Mouse (Mus musculus) heart, embryonic 14.5 days (tissue): ENCODE data around the gene Gsdme. TPM values are rescaled to one million over a fixed set of nuclear protein-coding genes. Genes with fewer than 3 reads are reported as not detected.

Experiments
- ATAC-seq: fragments of 200-750 bp; cut with Nextera tagmentation; 2 replicates; pipeline ENCODE4 v1.8.0; 2017; ENCODE audit warnings: low read depth, moderate TSS enrichment; ENCODE audit not compliant: insufficient number of reproducible peaks, insufficient read depth, low FRiP score
- H3K27ac ChIP-seq, 2 experiments: fragments of 200-500 bp in 1 of 2; fragments of 300-500 bp in 1 of 2; sonication (generic) in 1 of 2; replicated peaks in 1 of 2; 2 replicates each; pipeline ENCODE4 v1.5.1; 2012 to 2014; ENCODE audit warnings: low read depth in 2 of 2, low read length in 2 of 2, control low read depth in 1 of 2, mild to moderate bottlenecking in 1 of 2, mixed read lengths in 1 of 2; ENCODE audit not compliant: control insufficient read depth in 1 of 2, insufficient read depth in 1 of 2
- H3K27me3 ChIP-seq: fragments of 300-500 bp; sonication (generic); 2 replicates; pipeline ENCODE4 v1.6.1; 2014; ENCODE audit warnings: mild to moderate bottlenecking, low read length, control low read depth; ENCODE audit not compliant: control insufficient read depth, insufficient read depth
- H3K36me3 ChIP-seq: fragments of 300-500 bp; sonication (generic); 2 replicates; pipeline ENCODE4 v1.6.1; 2014; ENCODE audit warnings: mild to moderate bottlenecking, control low read depth, low read length, mixed read lengths; ENCODE audit not compliant: control insufficient read depth, insufficient read depth
- H3K4me1 ChIP-seq, 2 experiments: fragments of 200-500 bp in 1 of 2; fragments of 300-500 bp in 1 of 2; sonication (generic) in 1 of 2; 2 replicates each; pipeline ENCODE4 v1.6.1; 2012 to 2014; ENCODE audit warnings: low read length in 2 of 2, control low read depth in 1 of 2, mixed read lengths in 1 of 2; ENCODE audit not compliant: control insufficient read depth in 2 of 2, insufficient read depth in 2 of 2
- H3K4me2 ChIP-seq: fragments of 300-500 bp; sonication (generic); 2 replicates; pipeline ENCODE4 v1.6.1; 2014; ENCODE audit warnings: mild to moderate bottlenecking, low read length
- H3K4me3 ChIP-seq, 2 experiments: fragments of 200-500 bp in 1 of 2; fragments of 300-500 bp in 1 of 2; sonication (generic) in 1 of 2; 2 replicates each; pipeline ENCODE4 v1.5.1; 2012 to 2014; ENCODE audit warnings: low read length in 2 of 2, mild to moderate bottlenecking in 2 of 2, control low read depth in 1 of 2, low read depth in 1 of 2, moderate library complexity in 1 of 2; ENCODE audit not compliant: control insufficient read depth in 1 of 2, insufficient read depth in 1 of 2
- H3K9ac ChIP-seq: fragments of 300-500 bp; sonication (generic); 2 replicates; pipeline ENCODE4 v1.6.1; 2014; ENCODE audit warnings: mild to moderate bottlenecking, low read length
- H3K9me3 ChIP-seq: fragments of 300-500 bp; sonication (generic); 2 replicates; pipeline ENCODE4 v1.6.1; 2016; ENCODE audit warnings: low read length, control low read depth; ENCODE audit not compliant: control insufficient read depth
- whole genome bisulfite sequencing: fragments of 180-500 bp; shearing (Covaris S2); extraction: QIAGEN DNeasy Blood & Tissue Kit; methylation state at CpG from one replicate; pipeline ENCODE4 v1.1.7; 2014; 5-methylcytosine and 5-hydroxymethylcytosine counted together
- polyA plus RNA-seq: library from polyadenylated mRNA; unstranded; fragments of >200 nt; fragmentation: Nextera tagmentation; extraction: Ambion mirVana; gene quantifications from 2 replicates; pipeline ENCODE4 v1.2.1, GENCODE M21; 2014

Gsdme gene
- polyA plus RNA-seq, 1 experiment from 2014 or later = 37.7 TPM

DNA sequence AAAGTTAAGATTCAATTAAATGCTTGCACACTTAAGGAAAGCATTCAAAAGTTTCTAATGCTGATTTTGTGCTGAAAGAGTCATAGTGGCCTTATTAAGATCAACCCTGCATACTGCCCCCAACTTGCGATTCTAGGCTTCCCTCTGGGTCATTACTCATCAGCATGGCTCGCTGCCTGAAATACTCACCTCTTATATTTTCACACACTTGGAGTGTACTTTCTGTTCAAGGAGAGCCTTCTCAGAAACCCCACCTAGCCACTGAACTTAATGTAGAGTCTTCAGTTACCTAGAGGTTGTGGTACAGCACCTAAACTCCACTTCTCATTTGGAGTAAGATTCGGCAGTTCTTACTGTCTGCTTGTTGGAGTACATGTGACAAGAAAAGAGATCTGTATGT is 72.1 kb downstream of the Gsdme start:
- ATAC-seq = no peak
- H3K9me3 ChIP-seq = no peaks in the 10 kb centered on the region
- no peaks in the 10 kb centered on the region for H3K27me3 ChIP-seq
- H3K27ac ChIP-seq = no peak overlapping the region
- H3K4me3 ChIP-seq = no peak overlapping the region
- no peak overlapping the region for H3K9ac ChIP-seq
- H3K4me1 ChIP-seq = peaks cover 0 to 24% of the 10 kb centered on the region in 2 experiments; a peak in 3 of 4 replicates
- WGBS = 88% methylated on average over 3 of the region's 3 CpGs
- H3K4me2 ChIP-seq = no peak overlapping the region
- H3K36me3 ChIP-seq = peaks cover 16% of the 10 kb centered on the region

GRCm38 (mm10) chr6:50189376-50189775 is 74.3 kb downstream of the Gsdme start:
- H3K4me2 ChIP-seq = 0 out of 2 replicates have a peak overlapping the region, but pooled peaks have one; percentile 7

GRCm38 (mm10) chr6:50187955-50188354 is 75.7 kb downstream of the Gsdme start:
- Histone ChIP-seq H3K4me2 (peak overlapping the region; percentile 55), H3K4me3 (no peak overlapping the region), H3K9me3 (no peaks in the 10 kb centered on the region), H3K4me1 (peaks cover 0 to 24% of the 10 kb centered on the region in 2 experiments; a peak in 3 of 4 replicates), H3K36me3 (peaks cover 37% of the 10 kb centered on the region), H3K9ac (no peak overlapping the region; the same call in 1 of the 2 replicates), H3K27ac (peak overlapping the region; percentile 74 to 77), H3K27me3 (no peaks in the 10 kb centered on the region)
- WGBS = 46% methylated on average over 4 of the region's 4 CpGs
- ATAC-seq = no peak

More at GRCm38 (mm10) chr6:50189376-50189775, 74.3 kb downstream of the Gsdme start:
- ATAC-seq = no peak
- H3K4me1 ChIP-seq = peaks cover 0 to 24% of the 10 kb centered on the region in 2 experiments; a peak in 3 of 4 replicates
- no peak overlapping the region for H3K9ac ChIP-seq
- no peaks in the 10 kb centered on the region for H3K9me3 ChIP-seq
- H3K4me3 ChIP-seq = no peak overlapping the region
- H3K27ac ChIP-seq = peak overlapping the region in 1 of 2 experiments; percentile 29; a peak in 2 of 4 replicates
- no peaks in the 10 kb centered on the region for H3K27me3 ChIP-seq
- H3K36me3 ChIP-seq = peaks cover 25% of the 10 kb centered on the region

- WGBS = 59% methylated on average over 4 of the region's 4 CpGs
- H3K27ac ChIP-seq = no peak overlapping the region
- no peak for ATAC-seq
Measured at GRCm38 (mm10) chr6:50180189-50180588, 83.5 kb downstream of the Gsdme start.

DNA sequence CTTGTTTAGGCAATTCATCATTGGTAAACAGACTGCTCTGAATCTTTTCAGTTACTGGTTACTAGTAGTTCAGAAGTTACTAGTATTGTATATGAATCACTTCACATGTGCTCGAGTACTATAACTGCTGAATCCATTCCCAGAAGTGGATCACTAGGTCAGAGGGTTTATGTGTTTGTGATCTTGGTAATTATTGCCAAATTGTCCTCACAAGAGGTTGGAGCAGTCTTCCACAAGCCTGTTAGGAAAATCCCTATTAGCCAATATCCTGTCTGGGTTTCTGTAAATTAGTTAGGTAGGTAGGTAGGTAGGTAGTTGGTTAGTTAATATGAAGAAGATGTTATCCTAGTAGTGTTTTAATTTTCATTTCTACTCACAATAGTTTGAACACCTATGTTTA is 87.9 kb downstream of the Gsdme start:
- H3K4me1 ChIP-seq = no peaks in the 10 kb centered on the region
- no peak for ATAC-seq
- H3K36me3 ChIP-seq = peaks cover 9% of the 10 kb centered on the region; the same call in 1 of the 2 replicates
- no peaks in the 10 kb centered on the region for H3K27me3 ChIP-seq
- no peak overlapping the region for H3K4me2 ChIP-seq
- 0 out of 2 replicates have a peak, but pooled peaks cover 2% of the 10 kb centered on the region for H3K9me3 ChIP-seq
- 87% methylated on average over 1 of the region's 1 CpGs for WGBS
- no peak overlapping the region for H3K9ac ChIP-seq
- no peak overlapping the region for H3K4me3 ChIP-seq
- no peak overlapping the region for H3K27ac ChIP-seq

More at GRCm38 (mm10) chr6:50180189-50180588, 83.5 kb downstream of the Gsdme start:
- Histone ChIP-seq H3K36me3 (peaks cover 37% of the 10 kb centered on the region), H3K9ac (no peak overlapping the region), H3K4me3 (no peak overlapping the region), H3K4me1 (no peaks in the 10 kb centered on the region), H3K9me3 (no peaks in the 10 kb centered on the region), H3K27me3 (no peaks in the 10 kb centered on the region), H3K4me2 (peak overlapping the region; percentile 28)

DNA sequence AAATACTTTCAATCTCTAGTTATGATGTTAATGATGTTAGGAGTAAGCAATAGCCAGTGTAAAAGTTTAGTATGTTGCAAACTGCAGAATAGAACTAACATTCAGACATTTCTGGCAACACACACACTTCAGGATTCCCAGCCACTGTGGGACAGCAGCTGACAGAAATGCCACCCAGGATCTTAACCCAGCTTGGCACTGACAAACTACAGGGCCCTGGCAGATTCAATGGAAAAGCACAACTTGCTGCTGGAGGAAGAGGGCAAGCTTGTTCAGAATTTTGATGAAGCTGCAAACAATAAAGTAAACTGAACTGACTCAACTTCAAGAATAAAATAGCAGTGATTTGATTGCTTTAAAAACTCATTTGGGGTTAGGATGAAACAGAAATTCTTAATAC is 93.9 kb downstream of the Gsdme start:
- no peaks in the 10 kb centered on the region for H3K27me3 ChIP-seq
- H3K27ac ChIP-seq = no peak overlapping the region
- 0 out of 2 replicates have a peak, but pooled peaks cover 7% of the 10 kb centered on the region for H3K36me3 ChIP-seq

GRCm38 (mm10) chr6:50168821-50169220 is 94.8 kb downstream of the Gsdme start:
- Histone ChIP-seq H3K9ac (no peak overlapping the region), H3K4me3 (no peak overlapping the region), H3K36me3 (0 out of 2 replicates have a peak, but pooled peaks cover 7% of the 10 kb centered on the region), H3K27ac (no peak overlapping the region), H3K27me3 (no peaks in the 10 kb centered on the region), H3K9me3 (0 out of 2 replicates have a peak, but pooled peaks cover 2% of the 10 kb centered on the region), H3K4me2 (no peak overlapping the region), H3K4me1 (no peaks in the 10 kb centered on the region)
- ATAC-seq = no peak
- WGBS = 95% methylated on average over 4 of the region's 4 CpGs

More for the DNA sequence above, 93.9 kb downstream of the Gsdme start:
- Histone ChIP-seq H3K4me3 (no peak overlapping the region), H3K9me3 (0 out of 2 replicates have a peak, but pooled peaks cover 2% of the 10 kb centered on the region), H3K4me2 (no peak overlapping the region), H3K9ac (no peak overlapping the region), H3K4me1 (no peaks in the 10 kb centered on the region)
- no peak for ATAC-seq

- H3K27ac ChIP-seq = no peak overlapping the region
- H3K9ac ChIP-seq = no peak overlapping the region
- H3K9me3 ChIP-seq = no peaks in the 10 kb centered on the region
- H3K27me3 ChIP-seq = no peaks in the 10 kb centered on the region
- no peak for ATAC-seq
- peaks cover 14% of the 10 kb centered on the region for H3K36me3 ChIP-seq
- H3K4me1 ChIP-seq = peaks cover 2 to 8% of the 10 kb centered on the region in 2 experiments
- WGBS = 86% methylated on average over 3 of the region's 3 CpGs
- no peak overlapping the region for H3K4me2 ChIP-seq
- H3K4me3 ChIP-seq = no peak overlapping the region
Measured at GRCm38 (mm10) chr6:50163013-50163412, 100.6 kb downstream of the Gsdme start.
